Mouse (Mus musculus): ENCODE measurements around the gene Slc1a4. TPM values are rescaled to one million over a fixed set of nuclear protein-coding genes. Genes with fewer than 3 reads are reported as not detected.

The Slc1a4 gene
- polyA plus RNA-seq, 2 experiments from 2014 or later = 0.46 TPM; not detected in 1

DNA sequence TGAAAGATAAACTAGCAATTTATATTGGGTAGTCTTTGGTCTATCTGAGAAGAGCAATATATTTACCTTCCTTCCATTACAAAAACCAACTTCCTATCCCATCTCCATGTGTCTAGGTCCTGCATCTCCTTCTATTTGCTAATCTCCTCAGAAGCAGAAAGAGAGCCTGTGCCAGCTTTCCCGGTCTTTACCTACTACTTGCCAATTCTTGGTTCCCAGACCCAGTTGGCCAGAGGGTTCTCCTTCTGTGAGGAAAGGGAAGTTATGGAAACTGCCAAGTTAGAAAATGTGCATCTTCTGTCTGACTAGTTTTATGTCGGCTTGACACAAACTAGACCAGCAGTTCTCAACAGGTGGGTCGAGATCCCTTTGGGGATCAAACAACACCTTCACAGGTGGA is 8.5 kb downstream of the Slc1a4 start:
- no peak for ATAC-seq

DNA sequence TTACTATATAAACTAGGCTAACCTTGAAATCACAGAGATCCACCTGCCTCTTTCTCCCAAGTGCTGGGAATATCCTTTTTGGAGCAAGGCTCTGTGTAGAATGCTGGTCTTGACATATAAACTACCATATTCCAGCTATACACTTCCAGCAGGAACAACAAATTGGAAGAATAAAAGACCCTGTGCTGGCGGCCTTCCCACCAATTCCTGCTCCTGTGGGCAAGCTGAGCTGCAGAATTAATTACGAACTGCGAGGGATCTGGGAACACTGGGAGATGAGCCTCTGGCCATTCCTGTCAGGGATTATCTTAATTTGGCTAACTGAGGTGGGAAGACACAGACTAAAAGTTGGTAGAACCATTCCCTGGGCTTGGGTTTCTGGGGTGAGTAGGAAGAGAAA is 10.1 kb downstream of the Slc1a4 start:
- ATAC-seq = no peak

DNA sequence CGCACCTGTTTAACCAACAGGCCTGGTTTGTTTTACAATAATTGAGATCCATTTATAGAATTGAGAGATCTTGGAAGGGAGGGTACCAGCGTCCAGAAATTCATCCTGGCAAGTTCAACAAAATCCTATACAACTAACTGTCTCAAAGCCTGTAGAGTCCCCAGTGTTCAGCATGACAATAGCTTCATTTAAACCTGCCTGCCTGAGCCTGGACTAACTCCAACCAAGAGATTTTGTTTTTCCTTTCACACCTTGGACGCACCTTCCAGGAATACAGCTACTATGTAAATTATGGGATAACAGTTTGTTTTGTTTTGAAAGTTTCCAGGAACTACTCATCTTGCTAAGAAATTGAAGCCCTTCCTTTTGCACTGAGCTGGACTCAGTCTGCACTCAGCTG is 11.9 kb downstream of the Slc1a4 start:
- no peak for ATAC-seq

DNA sequence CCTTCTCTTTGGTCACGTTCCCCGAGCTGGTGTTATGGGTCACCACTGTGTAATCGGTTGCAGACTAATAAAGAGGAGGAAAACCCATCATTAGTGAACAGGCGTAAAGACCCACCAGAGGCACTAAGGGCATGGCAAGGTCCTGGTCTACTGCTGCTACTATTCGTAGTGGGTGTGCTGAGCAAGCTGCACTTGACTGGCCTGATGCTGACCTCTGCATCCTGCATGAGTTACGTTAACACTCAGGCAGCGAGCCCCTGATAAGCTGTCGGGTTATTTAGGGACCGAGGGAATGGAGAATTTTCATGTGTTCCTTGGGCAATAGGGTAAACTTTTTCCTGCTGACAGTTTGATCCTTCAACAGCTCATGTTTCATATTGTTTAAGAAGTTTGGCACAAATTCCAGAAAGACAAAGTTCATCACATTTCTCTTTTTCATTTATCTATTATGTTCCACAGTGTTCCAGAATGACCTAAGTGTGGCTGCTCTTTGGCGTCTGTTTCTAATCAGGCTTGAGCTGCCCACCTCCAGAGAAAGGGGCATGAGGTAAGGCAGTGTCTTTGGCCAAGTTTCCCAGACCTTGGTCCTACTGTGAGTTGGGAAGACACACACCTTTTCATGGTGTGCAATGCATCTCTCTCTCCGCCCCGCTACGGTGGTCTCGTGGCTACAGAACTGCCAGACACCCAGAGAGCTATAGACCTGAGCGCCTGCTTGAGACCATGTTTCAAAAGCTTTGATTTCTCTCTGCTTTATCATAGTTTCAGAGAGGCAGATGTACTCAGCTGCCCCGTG is 13.7 kb downstream of the Slc1a4 start:
- no peak for ATAC-seq

DNA sequence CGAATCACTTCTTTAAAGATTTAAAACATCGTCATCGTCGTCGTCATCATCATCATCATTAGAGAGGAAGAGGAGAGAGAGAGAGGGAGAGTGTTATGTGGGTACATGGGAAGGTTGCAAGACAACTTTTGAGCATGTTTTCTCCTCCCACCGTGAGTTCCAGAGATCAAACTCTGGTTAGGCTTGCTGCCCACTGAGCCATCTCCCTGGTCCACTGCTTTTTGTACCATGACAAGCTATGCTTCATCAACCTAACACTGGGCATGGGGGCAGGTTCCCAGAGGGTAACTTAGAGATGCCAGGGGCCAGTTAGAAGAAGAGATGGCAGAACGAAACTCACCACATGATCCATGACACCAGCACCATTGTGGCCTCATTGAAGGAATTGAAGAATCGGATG is 18.9 kb downstream of the Slc1a4 start:
- ATAC-seq = no peak

DNA sequence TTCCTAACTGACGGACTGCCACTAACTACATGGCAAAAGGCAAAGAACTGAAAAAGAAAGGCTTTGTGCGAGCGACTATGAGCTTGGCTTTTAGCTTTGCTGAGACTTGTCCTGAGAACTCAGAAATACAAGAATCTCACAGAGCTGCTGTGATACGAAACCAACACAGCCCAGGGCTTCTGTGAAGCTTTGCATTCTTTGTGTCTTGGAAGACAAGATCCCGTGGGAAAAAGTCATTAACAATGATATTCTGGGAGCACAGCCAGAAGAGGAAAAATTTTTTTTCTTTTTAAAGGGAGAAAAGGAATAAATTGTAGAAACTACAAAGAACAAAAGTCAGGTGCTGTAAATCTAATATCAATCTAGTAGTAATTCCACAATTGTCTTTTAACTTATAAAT is 23.5 kb downstream of the Slc1a4 start:
- no peak for ATAC-seq

DNA sequence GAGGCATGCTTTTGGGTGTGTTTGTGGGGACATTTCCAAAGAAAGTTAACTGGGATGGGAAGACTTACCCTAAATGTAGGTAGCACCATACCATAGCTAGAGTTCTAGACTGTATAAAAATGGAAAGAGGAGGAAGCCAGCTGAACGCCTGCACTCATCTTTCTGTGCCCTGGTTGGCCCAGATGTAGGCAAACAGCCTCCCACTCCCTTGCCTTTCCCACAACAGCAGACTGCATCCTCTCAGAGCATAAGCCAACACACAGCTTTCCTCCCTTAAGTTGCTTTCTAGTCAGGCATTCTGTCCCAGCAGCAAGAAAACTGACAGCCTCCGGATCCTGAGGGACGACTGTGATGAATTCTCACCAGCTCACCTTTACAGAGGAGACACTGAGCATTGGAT is 25.1 kb downstream of the Slc1a4 start:
- no peak for ATAC-seq

DNA sequence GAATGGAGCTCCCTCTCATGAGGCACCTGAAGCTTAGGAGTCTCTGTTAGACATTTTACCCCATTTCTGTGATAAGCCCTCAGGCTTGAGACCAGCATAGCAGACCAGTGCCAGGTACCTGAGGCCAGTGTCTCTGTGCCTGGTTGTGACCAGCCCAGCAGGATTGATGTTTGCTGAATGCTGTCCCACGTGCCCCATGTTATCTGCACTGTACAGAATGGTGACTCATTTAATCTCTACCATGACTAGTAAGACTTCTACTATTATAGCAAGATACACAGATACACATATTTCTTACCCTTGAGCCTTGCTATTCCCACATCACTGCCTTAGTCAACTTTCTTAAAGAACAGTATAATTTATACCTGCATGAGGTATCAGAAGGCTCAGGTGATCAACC is 26.9 kb downstream of the Slc1a4 start:
- ATAC-seq = no peak

DNA sequence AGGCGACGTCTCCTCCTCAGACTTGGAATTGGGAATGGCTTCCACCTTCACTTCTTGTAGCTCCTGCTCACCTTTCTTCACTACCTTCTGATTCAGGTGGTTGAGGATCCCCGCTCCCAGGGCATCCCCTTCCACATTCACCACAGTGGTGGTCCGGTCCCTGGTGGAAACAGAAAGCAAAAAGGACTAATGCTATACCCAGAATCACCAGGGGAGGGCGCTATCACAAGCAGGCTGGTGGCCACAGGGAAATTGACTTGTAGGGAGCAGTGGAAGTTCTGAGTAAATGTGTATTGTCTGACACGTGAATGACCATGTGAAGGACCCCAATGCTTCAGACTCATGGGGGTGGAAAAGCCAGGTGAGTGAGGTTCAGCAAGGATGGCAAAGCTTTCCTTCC is 28.2 kb downstream of the Slc1a4 start:
- ATAC-seq = no peak

DNA sequence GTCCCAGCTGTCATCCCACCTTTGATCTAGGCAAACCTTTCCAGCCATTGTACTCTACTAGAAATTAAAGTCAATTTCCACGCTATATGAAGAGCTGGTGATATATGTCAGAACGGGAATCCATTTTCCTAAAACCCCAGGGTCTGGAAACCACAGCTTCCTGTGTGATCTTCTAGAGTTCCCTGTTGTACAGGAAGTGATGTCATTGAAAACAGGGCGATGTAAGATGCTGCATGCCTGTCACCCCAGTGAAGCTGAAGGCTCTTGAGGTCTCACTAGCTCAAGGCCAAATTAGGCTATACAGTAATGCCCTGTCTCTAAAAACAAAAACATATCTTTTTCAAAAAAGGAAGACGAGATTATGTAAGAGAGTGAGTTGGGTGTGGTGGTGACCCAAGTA is 31.2 kb downstream of the Slc1a4 start:
- ATAC-seq = peak; percentile 49

DNA sequence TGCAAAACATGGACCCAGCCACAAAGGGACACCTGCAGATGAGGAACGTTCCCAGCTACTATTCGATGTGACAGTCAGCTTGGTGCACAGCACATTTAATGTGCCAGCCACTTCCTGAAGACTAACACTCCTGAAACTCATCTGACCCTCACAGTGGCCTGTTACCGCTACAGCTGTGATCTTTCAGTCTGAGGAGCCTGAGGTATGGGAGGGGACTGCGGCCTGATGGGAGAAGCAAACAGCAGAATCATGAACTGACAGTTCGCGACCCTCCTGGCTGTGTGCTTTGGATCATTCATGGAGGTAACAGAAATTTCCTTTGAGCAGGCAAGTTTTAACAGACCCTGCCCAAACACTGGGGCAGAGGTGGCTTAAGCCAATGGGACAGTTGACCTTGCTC is 31.7 kb downstream of the Slc1a4 start:
- ATAC-seq = no peak

DNA sequence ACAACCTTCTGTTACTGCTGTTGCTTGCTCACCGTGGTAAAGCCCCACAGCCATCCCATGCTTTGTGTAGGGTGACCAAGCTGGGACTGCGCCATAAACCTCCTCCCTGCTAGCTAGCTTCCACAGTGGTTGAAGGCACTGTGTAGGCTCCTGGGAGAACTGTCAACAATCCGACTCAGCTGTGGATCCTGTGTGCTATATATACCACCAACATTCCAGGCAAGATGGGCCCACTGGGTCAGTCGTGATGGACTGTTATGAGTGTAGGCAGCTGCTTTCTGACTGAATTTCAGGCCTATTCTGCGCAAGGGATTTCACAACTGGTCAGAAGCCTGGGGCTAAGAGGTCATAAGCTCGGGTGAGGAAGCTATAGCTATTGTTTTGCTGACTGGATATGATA is 32.6 kb downstream of the Slc1a4 start:
- no peak for ATAC-seq

DNA sequence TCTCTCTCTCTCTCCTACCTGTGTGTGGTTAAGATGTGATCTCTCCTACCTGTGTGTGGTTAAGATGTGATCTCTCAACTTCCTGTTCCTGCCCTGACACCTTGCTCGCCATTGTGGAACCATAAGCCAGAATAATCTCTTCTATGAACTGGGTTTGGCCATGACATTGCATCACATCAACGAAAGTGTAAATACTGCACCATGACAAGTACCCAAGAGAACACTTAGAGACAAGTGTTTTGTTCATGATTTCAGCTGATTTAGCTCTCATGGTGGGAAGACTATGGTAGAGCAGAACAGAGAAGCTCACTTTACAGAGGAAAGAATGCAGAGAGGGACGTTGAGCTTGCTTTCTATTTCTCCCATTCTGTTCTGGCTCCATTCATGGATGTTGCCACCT is 48.0 kb downstream of the Slc1a4 start:
- ATAC-seq = no peak

DNA sequence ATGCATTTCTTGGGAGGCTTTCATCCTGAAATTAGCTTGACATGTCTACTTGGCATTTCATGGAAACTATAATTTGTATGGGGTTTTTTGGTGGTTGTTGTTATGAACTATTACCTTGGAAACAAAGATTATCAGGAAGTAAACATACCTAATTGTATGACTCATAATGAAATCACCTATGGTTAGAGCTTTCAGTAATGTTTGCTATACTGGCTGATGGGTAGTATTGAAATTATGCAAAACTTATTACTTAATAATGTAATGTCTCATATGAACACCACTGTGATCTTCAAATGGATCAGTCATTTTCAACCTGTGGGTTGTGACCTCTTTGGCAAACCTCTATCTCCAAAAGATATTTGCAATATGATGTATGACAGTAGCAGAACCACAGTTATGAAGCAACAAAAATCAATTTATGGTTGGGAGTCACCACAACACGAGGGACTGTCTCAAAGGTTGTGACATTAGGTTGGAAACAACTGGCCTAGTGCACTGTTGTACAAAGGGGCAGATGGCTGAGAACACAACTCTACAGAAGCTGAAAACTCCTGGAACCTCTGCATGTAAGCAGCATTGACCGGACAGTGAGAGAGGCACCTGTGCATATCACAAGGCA is 49.8 kb downstream of the Slc1a4 start:
- peak; percentile 83 for ATAC-seq

DNA sequence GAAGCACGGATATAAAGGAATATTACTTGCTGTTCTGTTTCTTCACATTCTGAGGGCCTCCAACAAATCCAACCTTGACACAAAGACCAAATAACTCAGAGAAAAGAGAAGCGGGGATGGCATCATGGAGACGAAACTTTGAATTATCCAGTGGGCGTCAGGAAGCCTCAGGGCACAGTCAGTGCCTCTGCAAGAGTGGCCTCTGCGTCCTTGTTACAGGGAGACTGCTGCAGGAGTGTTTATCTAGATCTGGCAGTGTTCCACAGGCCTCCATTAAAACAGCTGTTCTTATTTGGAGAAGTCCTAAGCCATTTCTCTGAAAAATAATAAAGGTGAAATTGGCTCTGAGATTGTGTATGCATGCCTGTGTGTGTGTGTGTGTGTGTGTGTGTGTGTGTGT is 51.5 kb downstream of the Slc1a4 start:
- no peak for ATAC-seq

DNA sequence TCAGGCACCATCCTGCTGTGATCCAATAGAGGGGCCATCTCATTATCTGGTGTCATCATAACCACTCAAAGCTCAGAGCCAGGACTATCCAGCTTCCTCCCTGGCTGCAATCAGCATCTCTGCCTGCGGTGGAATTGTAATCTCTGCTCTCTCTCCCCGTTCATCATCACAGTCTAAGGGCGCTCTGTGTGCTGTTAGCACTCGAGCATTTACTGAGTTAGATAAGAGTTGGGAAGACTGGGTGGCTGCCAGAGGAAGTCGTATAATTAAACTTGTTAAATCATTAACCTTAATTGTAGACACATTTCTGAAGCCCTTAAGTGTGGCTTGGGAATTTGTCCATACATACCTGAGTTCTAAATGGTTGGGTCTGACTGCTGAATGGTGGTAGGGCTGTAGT is 53.8 kb downstream of the Slc1a4 start:
- no peak for ATAC-seq

DNA sequence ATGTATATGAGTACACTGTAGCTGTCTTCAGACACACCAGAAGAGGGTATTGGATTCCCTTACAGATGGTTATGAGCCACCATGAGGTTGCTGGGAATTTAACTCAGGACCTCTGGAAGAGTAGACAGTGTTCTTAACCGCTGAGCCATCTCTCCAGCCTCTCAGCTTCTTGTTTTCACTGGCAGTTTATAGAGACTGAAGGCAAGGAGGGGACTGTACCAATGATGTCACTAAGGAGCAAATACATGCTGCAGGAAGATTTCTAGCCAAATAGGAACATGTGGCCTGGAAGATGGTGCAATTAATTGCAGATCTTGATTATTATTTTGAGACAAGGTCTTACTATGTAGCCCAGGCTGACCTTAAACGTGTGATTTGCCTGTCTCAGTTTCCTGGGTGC is 55.4 kb downstream of the Slc1a4 start:
- no peak for ATAC-seq

DNA sequence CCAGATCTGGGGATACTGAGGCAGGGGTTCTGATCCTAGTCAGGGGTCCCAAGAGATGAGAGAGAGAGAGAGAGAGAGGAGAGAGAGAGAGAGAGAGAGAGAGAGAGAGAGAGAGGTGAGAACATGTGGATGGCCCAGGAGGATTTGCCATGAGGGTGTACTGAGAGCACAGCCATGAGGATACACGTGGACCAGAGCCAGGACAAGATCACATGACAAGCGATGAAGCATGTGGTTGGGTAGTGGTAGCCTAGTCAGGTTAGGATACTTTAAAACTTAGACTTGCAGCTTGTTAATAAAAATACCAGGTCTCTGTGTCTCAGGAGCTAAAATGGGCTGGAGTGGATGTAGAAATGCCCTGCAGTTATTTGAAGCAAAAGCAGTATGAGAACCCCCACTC is 56.5 kb downstream of the Slc1a4 start:
- no peak for ATAC-seq

DNA sequence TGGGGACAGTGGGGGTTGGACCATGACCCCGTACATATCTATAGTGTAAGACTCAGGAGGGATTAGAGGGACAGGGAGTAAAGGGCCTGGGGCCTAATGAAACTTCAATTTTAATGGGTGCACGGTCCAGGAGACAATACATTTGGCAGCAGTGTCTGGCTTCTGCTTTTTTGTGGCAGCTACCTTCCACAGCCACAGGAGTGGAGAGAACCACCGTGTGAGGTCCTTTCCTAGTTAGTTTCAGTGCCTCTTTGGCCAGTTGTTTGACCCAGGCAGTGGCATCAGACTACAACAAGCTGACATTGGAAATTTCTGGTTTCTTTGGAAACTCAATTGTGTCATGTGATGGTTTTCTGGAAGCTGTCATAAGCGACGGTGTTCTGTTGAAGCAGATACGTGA is 62.6 kb downstream of the Slc1a4 start:
- no peak for ATAC-seq

DNA sequence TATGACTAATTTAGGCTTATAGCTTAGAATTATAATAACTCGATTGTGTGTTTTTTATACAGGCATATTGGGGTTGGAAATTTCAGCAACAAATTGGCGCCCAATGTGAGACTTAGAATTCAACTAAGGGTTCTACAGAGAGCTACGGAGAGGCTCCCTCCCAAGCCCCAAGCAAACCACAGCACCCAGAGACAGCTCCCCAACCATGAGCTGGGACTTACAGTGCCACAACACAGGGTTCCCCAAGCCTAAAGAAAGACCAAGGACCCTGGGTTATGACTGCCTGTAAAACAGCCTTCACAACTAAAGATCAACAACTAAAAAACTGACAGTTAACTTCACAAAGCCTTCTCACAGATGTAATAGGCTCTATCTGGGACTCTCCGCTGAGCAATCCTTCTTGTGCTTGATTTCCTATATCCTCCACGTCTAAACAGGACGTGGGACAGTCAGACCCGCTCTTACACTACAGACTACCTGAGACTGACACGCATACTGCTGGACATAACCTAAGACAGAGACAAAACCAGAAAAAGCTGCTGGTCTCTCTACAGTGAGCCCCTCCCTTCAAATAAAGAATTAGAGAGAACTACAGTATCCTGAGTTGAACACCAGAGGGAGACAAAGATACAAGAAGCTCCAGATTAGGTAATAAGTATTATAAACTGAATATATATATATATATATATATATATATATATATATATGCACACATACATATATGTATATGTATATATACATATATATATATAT is 69.7 kb downstream of the Slc1a4 start:
- ATAC-seq = peak; percentile 65

DNA sequence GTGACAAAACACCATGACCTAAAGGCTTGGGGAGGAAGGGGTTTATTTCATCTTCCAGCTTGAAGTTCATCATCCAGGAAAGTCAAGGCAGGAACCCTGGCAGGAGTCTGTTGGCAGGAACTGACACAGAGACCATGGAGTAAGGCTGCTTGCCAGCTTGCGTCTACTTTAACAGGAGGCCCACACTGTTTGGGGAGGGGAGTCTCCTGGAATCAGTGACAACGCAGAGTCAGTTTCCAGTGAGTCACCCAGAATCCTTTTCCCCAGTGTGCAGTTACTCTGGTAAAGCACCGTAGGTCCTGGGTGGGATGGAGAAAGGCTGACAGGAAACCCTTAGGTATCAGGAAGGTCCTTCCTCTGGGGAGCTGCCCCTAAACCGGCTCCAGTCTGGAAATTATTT is 77.7 kb downstream of the Slc1a4 start:
- ATAC-seq = no peak

DNA sequence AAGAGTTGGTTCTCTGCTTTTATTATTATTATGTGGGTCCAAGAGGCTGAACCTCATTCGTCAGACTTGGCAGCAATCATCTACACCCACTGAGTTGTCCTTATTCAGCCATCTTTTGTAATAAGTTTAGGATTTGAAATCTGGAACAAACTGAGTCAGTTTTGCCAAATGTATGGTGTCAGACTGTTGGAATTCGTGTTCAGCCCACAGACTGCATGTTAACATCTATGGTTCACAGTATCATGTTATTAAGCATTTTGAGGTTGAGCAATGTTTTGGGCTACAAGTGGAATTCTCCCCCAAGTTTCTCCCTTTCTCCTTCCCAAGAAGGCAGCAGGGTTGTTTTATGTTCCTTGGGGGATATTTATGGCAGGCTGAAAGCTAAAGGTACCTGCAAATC is 79.4 kb downstream of the Slc1a4 start:
- no peak for ATAC-seq
